Mouse (Mus musculus): ENCODE results near the gene Hyal5.

DNA sequence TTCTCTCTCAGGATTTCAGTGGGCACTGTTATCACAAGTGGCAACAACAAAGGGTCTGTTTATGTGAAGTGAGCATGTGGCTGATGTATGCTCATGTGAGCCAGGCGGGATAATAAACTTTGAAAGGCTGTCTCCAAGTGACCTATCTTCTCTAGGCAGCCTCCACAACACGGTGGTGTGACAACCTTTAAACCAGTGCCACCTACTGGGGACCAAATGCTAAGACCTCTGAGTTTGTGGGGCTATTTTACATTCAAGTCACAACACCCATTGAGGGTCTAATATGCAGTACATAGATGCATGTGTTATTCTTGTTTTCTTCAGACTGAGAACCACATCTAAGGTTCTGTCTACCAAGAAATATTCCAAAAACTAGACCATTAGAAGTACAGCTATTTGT, 35.7 kb upstream of the Hyal5 start:
- no peak for TF ChIP-seq ZNF384 (IDR thresholded peaks at IDR 0.05; ENCODE audit: low read depth, low read length)
- TF ChIP-seq ZC3H11A (IDR thresholded peaks at IDR 0.05; ENCODE audit: borderline replicate concordance, low read depth, low read length) = no peak
- no peak for TF ChIP-seq HCFC1 (IDR thresholded peaks at IDR 0.05; ENCODE audit: borderline replicate concordance, insufficient read depth, low read length)
- TF ChIP-seq CHD2 (IDR thresholded peaks at IDR 0.05; ENCODE audit: low read depth, low read length) = no peak
- TF ChIP-seq MAFK (IDR thresholded peaks at IDR 0.05; ENCODE audit: insufficient read depth, low read depth, low read length) = no peak

Data from ES-E14 (cell line).